Mouse (Mus musculus) kidney, postnatal 14 days (tissue): ENCODE results near the gene Fyco1.
"Not testable (repeated sequence)": the region's sequence is repeated elsewhere in the genome, so short reads cannot be mapped to it uniquely, and the experiment has no call there.

ENCODE experiments used
- DNase-seq: peaks from one replicate; pipeline ENCODE4 v3.0.0; 2022; ENCODE audit warnings: mixed read lengths

Fyco1 gene

DNA sequence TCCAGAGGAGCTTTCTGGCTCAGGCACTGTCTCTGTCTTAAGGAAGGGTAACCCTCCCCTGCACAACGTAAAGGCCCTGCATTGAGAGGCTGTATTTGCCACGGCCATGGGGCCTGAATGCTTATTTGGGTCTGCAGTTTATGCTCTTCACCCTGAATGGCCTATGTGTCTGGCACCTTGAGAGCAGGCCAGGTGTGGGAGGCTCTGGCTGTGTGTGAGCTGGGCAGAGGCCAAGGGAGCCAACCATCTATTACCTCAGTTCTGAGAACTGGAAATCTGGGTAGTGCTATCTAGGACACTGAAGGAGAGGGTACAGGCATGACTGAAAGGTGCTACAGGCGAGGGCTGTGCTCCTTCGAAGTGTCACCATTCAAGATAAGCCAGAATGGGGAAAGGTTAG lies 36.9 kb downstream of the Fyco1 start:
- no peak for DNase-seq

DNA sequence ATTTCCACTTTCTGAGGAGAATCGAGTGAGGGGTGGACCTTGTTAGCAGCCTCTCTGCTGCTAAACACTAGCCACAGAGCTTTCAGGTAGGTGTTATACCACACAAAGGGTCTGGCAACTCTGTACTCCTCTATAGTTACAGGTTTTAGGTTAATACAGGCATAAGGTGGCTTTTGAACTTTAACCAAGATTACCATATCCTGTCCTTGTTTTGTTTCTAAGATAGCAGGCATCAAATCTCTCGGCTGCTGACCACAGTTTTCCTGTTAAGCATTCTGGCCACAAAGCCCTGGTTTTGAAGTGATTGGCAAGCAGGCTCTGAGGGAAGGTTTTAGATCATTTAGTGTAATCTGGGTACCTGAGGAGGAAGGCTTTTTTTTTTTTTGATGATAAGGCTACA lies 37.4 kb downstream of the Fyco1 start:
- no peak for DNase-seq

DNA sequence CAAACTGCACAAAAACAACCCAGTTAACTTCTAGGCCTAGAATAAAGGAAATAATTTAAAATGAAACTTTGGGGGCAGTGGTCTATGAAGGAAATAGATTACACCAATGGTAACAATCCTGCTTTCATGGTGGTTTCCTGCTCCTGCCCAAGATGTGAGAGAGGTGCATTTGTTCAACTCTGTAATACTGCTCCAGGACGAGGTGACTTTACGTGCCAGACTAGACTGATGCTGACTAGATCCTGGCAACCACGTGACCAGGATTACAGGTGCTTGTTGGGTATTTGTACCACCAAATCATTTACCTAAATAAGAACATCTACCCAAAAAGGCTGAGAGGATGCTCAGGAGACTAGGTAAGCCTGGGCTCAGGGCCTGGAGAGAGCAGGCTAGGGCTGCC lies 39.9 kb downstream of the Fyco1 start:
- DNase-seq, result no peak

DNA sequence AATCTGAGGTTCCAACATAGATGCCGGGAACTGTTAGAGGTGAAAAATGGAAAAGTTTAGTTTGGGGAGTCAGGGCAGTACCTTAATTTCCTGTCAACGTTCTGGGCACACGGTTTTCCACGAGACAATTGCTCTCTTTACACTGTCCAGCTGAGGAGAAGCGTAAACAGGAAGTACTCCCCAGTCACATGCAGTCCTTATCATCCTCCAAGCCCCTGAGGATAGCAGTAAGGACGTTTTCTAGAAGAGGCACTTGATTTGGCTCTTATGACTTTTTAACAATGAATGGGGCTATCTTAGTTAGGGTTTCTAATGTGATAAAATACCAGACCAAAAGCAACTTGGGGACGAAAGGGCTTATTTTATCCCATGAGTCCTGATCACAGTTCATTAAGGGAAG lies 43.1 kb downstream of the Fyco1 start:
- no peak for DNase-seq

DNA sequence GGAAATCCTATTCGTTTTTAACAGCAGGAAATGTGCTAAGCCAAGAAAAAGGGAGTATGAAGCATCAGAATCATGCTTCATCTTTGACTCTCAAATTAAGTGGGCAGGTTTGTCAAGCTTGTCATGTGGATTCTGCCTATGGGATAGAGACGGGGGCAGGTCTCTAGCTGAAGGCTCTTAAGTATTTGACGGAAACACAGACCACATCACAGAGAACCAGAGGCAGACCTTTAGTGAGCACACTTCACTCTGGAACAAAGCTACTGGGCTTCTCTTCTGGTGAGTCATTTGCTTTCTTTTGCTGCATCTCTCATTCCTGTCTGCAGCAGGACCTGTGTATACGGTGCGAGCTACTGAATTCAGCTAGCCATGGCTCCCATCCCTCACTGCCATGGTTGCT lies 45.4 kb downstream of the Fyco1 start, which contains the start of gene Cxcr6:
Cxcr6 (plus strand) TSS at position 209 of the 400 bp plus-strand sequence.
- DNase-seq, result no peak

DNA sequence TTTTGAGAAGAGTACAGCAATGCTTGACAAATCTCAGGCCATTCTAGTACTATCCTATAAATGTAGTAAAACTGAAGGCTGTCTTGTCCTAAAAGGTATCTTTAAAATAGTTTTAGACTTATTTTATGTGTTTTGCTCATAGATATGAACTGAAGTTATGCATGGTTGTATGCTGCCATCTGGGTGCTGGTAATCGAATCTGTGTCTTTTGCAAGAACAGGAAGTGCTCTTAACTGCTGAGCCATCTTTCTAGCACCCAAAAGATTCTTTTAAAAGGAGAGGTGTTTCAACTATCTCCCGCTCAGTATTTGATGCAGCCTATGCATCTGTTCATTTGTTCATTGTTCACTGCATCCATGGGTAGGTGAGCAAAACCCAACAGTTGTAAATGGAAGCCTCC lies 46.5 kb downstream of the Fyco1 start:
- no peak for DNase-seq

DNA sequence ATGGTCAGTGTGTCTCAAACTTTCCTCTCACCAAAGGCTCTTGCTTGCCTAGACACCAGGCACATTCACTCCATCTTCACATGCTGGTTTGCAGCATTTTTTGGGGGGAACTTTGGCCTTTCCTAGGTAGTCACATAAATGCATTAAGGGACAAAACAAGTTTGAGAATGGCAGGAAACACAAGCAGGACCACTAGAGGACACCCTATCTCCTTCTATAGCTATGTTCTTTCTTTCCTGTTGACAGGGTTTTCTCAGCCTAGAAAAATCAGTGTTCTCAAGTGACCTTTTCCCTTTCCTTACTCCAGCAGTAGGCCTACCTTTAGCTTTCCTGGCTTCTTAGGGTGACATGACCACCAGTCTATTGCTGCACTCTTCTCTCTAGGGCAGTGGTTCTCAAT lies 48.8 kb downstream of the Fyco1 start:
- no peak for DNase-seq

DNA sequence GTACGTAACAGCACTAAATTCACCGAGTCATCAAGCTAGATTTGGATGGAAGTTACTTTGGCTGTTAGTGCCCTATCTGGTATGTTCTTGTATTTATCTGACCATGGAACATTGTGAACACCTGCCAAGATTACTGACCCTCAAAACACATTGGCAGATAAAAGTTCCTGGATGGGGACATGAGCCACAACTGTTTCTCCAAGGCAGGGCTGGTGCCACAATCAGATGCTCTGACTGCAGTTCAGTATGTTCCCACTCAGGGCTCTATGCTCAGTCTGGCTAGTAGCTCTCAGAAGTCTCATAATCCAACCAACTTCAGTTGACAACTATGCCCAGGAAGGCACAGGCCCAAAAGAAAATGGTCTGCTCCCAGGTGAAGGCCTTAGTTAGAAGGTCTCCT lies 49.3 kb downstream of the Fyco1 start:
- DNase-seq, result no peak

DNA sequence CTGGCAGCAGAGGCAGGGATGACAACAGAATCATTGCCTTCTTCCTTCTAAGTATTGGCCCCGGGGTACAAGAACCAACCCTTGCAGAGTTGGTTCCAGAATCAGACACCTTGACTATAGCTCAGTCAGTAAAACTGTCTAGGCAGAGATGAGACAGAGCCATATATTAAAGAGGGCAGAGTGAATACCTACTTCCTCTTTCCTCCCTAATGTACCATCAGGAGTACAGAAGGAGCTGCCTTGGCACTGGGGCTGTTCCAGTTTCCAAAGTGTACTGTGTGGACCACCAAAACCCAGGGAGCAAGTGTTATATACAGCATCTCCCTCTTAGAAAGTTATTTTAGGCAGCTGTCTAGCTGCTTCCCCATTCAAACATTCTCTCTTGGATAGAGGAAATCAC lies 50.2 kb downstream of the Fyco1 start:
- no peak for DNase-seq

DNA sequence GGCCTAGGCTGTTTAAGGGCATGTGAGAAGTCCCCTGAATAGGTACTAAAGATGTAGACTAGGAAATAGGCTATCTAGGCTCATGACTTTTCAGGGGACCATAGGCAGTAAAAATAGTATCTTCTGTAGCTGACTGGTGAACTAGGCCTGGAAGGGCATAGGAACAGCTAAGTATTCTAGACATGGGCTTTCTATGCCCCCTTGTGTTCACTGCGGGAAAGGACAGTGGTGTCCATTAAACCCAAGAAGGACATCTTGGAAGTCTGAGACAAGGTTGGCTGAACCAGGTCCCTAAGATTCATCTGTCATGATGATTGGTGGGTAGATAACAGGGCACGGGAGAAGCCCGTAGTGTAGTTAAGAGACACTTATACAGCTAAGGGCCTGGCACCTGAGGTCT lies 55.5 kb downstream of the Fyco1 start:
- peak; percentile 44 for DNase-seq

DNA sequence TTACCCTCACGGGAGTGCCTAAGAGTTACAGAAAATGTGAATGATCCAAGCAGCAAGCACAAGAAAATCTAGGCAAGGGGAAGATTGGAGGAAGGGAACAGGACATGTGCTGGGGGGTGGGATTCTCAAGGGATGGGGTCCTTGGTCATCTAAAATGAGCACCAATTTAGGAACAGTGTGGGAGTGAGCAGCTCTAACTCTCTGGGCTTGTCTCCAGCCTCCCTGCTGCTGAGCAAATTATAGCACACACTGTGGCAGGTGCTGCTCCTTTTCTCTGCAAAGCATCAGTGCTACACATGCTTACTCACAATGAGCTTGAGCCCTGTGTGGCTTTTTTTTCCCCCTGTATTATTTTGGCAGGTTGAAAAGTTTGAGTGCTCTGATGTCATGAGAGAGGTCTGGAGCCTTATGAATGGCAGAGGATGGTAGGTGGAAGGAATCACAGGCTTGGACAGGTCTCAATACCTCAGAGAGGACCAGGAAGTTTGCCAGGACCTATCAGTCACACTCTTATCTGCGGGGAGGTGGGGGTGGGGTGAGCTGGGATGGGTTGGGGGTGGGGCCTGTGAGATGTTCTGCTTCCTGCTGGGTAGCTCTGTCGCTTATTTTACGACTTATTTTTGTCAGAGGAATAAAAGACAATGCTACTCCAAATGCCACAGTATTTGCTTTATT lies 62.7 kb downstream of the Fyco1 start:
- no peak for DNase-seq

DNA sequence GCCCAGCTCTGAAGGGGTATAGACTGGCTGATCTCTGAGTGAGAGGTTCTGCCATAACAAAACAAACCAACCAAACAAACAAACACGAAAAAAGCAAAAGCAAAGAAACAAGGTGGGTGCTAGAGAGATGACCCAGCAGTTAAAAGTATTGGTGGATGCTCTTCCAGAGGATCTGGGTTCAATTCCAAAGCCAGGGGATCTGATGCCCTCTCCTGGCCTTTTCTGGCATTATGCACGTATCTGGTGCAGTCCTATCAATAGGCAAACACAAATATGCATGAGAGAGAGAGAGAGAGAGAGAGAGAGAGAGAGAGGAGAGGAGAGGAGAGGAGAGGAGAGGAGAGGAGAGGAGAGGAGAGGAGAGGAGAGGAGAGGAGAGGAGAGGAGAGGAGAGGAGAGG lies 78.4 kb downstream of the Fyco1 start:
- not testable (repeated sequence) for DNase-seq

DNA sequence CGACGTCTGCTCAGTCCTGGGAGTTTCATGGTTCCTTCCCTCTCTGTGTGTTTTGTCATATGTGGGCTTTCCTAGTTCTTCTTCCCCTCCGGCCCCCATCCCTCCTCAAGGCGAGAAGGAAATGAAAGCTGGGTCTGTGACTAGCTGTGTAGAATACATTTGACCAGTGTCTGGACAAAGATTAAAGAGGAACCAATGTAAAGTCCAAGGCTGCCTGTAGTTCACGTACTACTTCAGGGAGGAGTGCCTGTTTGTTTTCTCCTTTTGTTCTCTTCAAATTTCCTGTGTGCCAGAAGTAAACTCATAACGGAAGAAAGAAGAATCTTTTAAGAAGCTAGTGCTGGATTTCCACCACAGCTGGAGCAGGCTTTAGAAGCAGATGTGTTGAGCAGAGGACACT lies 82.2 kb downstream of the Fyco1 start:
- DNase-seq, result no peak

DNA sequence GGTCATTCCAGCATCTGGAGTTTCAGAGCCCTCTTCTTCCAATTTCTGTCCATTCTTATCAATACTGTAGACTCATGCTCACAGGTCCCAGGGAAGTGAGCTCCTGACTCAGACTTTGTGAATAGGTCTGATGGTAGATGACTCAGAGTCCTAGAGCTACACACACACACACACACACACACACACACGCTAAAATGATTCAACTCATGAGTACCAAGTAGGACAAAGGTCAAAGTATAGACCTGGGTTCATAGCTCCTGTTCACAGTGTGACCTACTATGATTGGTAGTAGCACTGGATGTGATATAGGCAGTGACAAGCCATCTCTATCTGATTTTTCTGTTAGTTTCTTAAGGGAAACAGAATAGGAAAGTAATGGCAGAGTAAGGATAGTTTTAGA lies 83.3 kb downstream of the Fyco1 start:
- DNase-seq, result no peak

DNA sequence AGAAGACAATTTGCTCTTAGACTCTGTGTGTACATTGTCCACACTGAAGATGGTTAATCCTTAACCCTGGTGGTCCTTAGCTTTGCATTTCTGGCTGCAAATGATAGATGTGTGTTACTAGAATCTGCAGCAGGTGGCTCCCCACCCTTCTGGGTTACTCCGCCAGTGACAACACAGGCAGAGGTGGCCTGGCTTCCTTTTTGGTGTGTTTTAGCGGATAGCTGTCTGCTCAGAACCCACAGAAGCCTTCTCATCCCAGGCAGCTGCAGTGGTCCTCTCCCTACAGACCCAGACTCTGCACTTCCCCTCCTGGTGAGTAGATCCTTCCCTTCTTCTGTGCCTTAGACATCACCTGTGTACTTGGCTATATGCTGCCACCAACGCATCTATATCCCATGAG lies 84.7 kb downstream of the Fyco1 start:
- no peak for DNase-seq

DNA sequence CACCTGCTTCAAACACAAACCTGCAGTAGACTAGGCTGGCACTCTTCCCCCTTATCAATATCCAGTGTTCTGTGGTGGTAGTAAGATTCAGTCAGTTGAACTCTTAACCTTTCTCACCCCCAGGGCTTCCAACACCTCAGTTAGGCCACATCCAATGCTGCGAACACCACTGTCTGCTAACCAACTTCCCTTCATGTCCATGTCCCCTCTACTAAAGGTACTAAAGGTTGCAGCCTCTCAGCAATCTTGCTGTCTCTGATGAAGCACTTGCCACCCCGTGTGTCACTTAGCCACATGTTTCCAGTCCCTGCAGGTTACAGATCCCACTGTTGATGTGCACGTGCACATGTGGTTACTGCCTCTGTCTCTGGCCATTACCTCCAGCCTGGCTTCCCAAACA lies 87.9 kb downstream of the Fyco1 start:
- no peak for DNase-seq

DNA sequence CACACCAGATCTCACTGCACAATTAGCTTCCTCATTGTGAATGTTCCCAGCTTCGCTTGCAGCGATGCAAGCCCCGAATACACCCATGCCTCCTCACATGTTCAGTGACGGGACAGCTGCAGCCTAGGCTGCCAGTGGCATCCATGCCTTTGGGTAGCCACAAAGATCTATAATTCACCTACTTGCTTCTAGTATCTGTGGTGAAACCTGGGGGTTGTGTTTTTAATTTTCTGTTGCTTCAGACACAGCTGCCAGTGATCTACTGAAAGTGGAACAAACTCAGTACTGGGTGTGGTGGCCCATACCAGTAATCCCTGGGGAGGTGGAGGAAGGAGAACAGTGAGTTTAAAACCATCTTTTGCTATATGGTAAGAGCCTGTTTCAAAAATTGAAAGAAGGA lies 88.8 kb downstream of the Fyco1 start:
- DNase-seq, result no peak

DNA sequence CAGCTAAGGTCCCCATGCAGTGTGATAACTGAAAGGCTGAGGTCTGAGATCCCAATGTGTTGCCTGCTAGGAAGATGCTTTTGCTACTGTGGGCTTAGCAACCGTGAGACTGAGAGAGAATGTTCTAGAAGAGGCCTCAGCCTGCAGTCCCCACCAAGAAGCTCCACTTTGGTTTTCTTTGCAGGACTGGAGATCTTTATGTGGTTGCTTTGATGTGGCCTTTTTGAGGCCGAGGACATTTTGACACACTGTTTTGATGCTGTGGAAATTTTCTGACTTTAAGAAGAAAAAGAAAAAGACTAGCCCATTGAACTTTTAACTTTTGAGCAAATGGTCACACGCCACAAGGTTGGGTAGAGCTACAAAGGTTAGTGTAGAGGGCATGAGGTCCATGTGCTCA lies 90.9 kb downstream of the Fyco1 start:
- DNase-seq, result no peak

DNA sequence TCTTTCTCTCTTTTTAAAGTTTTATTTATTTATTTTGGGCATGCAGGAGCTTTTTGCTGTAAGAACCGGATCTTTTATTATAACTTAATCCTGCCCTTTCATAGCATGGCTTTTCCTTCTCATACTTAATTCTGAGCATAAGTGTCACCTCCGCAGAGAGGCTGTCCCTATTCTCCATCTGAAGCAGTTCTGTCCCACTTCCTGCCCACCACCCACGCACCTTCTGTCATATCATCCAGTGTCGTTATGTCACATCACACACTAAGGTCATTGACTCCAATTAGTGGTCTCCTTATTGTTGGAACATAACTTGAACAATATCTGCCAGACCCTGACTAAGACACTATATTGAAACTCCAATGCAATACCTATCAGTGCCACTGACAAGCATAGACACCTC lies 93.1 kb downstream of the Fyco1 start:
- no peak for DNase-seq

DNA sequence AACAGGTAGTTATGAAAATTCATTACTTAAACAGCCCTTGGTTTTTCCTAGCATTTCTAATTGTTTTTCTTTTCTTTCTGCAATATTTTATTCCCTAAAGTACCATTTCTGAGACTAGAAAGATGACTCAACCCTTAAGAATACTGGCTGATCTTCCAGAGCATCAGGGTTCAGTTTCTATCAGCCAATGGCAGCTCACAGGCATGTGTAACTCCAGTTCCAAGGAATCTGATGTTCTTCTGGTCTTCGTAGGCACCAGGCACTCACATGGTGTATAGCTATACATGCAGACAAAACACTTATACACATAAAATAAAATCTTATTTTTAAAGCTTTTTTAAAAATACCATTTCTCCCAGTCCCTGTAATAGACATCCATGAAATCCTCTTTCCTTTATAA lies 93.5 kb downstream of the Fyco1 start:
- no peak for DNase-seq

DNA sequence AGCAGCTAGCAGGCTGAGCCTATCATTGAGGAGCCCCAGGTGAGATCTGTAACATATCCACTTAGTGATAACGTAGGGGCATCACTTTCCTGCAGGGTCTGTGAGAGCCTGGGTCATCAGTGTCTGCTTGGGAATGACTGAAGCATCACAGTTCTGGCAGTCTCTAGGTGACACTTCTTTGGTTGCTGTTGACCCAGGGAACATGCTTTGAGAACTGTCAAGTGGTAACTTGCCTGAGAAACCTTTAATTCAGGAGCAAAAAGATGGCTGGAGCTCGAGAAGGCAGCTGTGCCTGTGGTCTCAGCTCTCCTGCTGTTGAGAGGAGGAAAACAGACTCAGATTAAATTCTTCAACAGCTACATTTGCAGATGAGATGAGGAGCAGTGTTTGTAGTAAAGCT lies 94.4 kb downstream of the Fyco1 start:
- no peak for DNase-seq

DNA sequence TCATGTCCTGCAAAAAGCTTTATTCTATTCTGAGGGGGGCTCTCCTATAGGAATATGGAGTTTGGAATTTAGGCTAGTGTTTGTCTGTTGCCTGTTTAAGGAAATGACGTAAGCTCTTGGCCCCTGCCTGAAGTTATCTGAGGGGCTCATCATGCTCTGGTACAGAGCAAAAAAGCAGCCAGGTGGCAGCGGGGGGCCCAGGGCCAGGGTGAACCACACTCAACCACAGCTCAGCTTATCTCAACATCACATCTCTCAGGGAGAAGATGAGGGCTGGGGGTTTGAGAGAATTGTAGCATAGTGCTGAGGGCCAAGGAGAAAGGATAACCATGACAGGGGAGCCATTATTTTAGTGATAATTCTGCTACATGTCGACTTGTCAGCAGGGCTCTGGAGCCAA lies 94.9 kb downstream of the Fyco1 start:
- DNase-seq, result no peak

DNA sequence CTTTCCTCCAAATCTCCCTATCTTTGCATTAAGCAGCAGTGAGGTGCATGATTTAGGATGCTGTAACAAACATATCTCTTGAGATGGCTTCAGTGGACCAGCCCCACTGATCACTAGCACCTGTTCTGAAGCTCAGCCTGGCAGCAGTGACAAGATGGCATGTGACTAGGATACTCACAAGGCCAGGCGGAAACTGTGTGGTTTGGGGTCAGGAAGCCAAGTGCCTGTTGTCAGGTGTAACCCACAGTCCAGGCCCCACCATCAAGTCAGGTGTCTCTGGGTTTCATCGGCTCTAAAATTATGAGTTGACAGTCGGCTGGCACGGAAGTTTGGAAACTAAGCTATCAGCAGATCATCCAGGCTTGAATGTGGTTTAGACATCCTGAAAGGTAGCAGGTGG lies 97.4 kb downstream of the Fyco1 start:
- no peak for DNase-seq

DNA sequence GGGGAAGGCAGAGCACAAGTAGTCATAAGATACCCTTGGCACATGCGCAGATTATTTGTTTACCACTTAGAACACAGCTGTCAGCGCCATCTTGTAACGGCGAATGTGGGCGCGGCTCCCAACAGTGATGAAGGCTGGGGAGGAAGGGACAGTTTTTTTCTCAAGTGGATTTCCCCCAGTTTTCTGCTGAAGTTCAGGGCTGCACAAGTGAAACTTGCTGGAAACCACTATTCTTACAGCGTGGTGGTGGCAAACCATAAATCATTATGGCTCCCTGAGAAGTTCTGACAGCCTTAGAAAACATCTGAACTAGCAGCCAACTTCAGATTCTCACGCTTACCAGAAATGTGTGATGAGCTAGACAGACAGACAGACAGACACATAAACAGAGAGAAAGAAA lies 102.0 kb downstream of the Fyco1 start:
- not testable (repeated sequence) for DNase-seq

DNA sequence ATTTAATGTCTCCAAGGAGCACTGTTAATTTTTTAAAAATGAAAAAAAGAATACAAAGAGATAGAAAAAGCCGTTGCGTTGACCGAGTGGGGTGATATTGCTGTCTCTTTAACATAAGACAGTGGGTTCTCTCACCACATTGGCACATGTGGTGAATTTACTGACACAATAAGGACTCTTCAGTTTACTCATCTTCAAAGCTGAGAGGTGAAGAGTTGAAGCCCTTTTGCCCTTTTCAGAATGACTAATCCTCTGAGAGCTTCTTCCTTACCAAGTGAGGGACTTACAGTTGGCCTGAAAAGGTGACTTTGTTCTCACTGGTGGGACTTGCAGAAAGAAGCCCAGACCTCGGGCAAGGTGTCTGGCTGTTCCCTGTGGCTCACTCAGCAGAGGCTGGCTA lies 110.9 kb downstream of the Fyco1 start:
- DNase-seq, result no peak
